Mouse (Mus musculus): ENCODE measurements around the gene Dhx34. TPM values are rescaled to one million over a fixed set of nuclear protein-coding genes. Genes with fewer than 3 reads are reported as not detected.
A peak's percentile ranks its signal among the peaks of the same experiment; 100 is the strongest.

The Dhx34 gene
- total RNA-seq, 4 experiments from 2014 or later, result 6.6 to 9.5 (median 8.0) TPM

DNA sequence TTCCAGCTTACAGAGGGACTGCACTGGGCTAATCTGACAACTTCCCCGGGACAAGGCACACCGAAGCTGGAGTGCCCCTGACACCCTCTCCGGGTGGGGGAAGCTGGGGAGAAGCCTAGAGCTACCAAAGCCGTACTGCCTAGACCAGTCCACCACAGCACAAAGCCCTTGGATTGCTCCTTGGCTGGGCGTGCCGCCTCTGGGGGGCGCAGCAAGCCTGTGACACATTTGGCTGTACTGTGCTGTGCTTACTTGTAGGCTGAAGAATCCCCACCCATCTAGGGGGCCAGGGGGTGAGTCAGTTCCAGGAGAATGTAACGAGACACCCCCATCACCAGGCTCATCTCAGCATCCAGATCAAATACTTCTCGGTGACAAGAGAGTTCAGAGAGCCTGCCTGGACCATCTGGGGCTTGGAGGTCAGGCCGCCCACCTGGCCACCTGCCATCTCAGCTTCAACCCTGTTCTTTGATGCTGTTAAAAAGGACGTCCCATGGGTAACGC is 10.9 kb downstream of the Dhx34 start:
- DNase-seq (ENCODE audit: low spot score), result no peak

DNA sequence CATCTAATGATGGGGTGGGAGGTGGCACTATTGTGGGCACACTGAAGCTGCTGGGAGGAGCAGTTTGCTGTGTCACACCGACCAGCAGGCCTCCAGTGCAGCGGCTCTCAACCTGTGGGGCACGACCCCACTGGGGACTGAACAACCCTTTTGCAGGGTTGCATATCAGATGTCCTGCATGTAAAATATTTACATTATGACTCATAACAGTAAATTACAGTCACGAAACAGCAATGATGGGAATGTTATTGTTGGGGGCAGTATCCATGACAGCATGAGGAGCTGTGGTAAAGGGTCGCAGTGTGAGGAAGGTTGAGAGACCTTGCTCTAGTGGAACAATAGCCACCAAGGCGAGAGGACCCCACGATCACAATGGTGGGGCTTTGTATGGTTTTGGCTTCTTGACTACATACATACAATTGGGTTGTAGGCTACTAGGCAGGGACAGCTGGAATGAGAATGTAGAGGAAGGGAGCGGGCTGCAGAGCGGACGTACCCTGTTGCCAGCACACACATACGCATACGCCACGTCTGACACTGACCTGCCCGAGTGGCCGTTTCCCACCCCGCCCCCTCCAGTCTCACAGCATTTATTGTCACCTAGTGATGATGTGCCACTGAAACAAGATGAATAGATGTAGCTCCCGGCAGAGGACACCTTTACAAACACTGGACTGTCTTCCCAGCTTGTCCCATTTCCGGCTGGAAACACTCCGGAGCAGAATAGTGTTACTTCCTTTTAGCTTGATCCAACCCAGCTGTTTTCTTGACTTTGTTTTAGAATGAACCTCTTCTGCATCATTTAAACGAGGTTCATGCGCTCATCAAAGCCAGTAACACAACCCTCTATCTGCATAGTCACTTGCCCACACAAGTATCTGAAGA is 12.8 kb downstream of the Dhx34 start:
- no peak for DNase-seq (ENCODE audit: low spot score)

DNA sequence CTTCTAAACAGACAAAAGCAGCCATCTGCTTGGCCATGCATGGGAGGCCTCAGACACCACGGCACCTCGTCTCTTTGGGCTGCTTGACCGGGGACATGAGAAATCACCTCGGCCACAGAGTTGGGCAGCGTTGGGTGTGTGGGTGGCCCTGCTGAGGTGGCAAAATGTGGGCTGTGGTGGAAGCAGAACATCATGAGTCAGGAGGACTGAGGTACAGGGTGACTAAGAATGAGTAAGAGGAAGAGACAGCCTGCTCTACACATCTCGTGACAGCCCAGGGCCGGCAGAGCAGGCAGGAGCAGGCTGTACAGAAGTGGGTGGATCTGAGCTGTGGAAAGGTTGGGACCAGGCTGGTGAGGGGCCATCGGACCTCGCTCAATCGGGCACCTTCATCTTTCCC is 14.3 kb downstream of the Dhx34 start:
- DNase-seq (ENCODE audit: low spot score), result peak; percentile 38

DNA sequence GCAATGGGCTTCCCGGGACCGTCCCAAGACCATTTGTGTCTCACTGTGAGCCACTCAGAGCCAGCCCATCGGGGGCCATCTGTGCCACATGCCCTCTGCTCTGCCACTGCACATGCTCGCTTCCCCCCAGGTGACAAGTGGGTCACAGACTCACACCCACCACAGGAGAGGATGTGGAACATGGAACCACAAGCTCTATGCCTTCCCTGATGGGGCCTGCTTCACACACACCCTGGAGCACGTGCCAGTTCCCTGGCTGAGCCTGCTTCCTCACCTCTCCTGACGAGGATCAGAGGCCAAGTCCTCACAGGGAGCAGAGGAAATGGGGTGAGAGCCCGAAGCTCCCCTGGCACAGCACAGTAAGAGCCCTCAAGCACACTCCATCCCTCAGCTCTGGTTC is 14.8 kb downstream of the Dhx34 start:
- DNase-seq (ENCODE audit: low spot score), result no peak

DNA sequence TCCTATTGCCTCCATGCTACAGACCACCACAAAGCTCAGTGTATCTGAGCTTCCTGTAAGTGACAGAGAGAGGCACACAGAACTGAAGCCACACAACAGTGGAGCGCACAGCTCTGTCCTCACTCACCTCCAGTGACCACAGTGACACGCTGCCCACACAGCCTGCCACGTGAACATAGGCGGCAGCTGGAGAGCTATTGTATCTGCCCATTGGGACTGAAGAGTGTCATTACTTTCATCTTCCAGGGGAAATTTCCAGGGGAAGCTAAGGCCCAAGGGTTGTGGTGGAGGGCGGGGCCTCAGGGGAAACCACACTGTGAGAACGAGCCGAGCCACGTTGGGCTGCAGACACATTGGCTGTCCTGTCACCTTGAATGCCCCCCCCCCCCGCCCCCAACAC is 17.0 kb downstream of the Dhx34 start:
- no peak for DNase-seq (ENCODE audit: low spot score)

DNA sequence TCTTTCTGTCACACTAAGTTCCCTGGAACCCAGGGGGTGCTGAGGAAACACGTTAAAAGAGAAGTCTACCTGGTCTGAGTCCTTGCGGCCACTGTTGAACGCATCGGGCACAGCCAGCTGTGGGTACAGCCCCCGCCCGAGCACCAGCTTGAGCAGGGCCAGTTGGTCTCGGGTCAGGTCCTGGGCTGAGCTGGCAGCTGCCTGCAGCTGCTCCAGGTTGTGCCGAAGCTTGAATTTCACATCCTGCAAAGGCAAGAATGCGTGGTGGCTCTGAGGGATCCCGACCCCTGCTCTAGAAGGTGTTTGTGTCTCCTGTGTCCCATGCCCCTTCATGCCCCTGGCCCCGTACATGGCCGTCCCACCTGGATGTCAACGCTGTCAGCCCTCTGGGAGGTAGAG is 18.3 kb downstream of the Dhx34 start:
- DNase-seq (ENCODE audit: low spot score), result no peak

DNA sequence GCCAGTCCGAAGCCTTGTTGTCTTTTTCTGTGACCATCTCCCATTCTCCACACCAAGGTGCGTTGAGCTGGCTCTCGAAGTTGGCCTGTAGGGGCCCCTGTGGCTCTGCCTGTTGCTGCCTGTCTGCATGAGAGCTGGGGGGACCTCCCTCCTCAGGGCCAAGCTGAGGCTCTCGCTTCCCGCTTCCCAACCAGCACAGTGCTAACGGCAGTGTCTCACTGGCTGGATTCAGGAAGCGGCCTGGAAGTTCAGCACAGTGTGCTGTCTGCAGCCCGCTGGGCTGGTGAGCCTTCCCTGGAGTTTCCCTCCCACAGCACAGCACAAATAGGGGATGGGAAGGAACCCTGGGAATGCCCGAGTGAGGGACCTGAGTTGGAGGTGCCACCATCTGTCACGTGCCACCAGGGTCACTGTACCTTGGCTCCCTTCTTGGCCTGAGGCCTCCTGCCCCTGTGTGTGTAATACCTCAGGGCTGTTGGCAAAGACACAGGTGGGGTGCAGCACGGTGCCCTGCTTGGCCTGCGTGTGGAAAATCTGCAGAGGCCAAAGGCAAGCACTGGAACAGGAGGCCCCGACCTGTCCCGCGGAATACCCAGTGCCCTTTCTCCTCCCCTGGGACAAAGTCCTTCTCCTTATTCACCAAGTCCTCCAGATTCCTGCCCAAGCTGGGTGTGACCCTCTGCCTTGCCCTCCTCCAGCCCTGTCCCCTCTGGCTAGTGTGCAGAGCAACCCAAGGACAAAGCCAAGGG is 18.9 kb downstream of the Dhx34 start:
- no peak for DNase-seq (ENCODE audit: low spot score)

DNA sequence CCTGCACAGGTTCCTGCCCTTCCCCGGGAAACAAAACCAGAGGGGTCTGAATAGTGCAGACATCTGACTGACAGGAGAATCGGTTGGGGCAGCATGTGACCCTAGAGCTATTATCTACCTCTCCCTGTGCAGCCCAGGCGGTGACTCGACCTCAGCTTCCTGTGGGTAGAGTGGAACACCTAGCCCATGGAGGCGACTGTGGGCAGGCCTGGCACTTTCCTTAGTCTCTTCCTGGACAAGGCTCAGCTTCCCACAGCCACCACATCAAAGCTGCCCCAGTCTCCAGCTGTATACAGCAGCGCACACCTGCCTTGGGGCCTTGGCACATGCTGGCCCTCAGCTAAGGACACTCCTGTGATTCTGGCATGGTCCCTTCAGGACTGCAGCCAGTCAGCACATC is 20.7 kb downstream of the Dhx34 start:
- no peak for DNase-seq (ENCODE audit: low spot score)

DNA sequence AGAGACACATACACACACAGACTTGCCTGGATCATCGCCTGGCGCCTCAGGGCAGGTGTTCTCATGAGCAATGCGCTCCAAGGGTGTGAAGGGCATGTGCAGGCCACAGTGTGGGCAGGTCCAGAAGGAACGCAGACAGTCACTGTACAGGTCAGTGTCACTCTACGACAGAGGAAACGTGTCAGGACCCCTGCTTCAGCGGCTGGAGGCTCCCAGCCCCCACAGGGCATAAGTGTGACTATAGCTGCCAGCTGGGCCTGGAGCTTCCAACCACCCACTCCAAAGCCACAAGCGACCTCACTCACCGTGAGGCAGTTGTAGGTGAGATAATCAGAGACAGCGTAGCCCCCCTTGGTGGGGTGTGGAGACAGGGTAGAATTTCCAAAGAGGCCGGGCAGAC is 23.3 kb downstream of the Dhx34 start:
- no peak for DNase-seq (ENCODE audit: low spot score)

DNA sequence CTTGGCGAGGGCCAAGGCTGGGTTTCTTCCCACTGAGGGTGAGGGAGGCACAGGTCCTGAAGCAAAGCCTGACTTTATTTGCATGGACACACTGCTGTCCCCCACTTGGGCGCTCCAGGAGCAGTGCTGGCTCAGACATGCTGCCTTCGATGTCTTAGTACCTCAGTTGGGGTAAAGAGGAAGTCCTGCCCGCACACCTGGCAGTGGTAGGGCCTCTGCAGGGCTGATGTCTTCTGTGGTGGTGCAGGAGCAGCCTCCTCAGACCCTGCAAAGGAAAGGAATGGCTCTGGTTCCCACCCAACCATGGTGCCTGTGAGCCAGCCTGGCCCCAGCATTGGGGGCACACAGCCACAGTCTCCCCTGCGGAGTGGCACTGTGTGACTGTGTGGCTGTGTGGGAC is 24.7 kb downstream of the Dhx34 start:
- no peak for DNase-seq (ENCODE audit: low spot score)

DNA sequence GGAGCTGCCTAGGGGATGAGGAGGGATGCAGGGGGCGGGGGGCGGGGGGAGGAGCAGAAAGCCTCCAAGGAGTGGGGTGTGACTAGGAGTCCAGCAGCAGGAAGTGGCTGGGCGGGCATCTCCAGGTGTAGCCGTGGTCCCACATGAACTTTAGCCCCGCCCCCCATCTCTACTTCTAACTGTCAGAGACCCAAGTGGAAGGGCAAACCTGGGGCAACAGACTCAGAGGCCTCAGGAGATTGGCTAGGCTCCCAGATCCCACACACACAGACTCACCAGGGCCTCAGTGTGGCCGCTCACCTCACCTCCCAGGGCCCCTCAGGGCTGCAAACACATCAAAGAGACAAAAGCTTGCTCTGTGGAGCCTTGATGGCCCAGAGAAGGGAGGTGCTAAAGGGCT is 25.2 kb downstream of the Dhx34 start:
- no peak for DNase-seq (ENCODE audit: low spot score)

DNA sequence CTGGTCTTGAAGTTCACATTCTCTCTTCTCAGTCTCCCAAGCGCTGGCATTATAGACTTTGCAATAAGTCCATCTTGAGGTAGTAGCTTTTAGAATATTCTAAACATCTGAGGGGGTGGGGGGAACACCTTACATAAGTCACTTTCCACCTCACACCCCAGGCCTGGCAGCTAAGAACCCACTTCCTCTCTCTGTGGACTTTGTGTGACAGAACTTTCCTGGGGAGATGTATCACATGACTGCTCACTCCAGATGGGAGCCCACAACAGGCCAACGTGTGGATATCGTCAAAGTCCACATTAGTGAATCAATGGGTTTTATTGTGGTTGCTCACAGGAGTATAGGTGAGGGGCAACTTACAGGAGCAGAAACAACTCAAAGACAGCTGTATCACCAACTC is 28.1 kb downstream of the Dhx34 start:
- DNase-seq (ENCODE audit: low spot score), result no peak

DNA sequence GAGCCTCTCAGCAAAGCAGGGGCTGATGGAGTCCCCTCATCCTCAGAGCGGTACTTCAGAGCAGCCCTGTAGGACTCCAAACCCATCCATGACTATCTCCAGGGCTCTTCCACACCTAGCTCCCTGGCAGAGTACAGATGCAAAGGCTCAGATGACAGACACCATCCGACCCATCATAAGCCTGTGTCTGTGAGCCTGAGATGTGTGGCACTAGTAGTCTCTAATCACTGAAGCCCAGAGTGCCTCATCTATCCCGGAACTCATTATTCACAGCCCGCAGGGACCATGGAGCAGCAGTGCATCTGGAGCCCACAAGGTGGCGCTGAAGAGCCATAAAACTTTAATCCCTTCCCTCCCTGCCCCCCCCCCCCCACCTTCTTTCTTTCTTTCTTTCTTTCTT is 29.5 kb downstream of the Dhx34 start:
- DNase-seq (ENCODE audit: low spot score), result peak; percentile 72

DNA sequence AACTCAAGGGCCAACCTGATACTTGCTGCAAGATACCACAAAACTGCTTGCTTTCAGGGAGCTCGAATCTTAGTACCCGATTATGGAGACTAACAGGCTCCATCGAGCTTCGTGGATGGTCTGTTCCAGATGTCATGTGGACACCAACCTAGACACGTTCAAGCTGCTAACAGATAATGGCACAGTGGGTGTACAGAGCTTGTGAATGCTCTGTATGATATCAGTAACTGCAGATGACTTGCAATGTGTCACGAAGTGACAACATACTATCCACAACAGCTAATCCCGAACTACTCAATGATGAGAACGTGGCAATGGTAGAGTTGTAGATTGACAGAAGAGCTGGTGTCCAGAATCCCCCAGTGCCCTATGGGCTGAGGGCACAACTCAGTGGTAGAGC is 34.3 kb downstream of the Dhx34 start:
- no peak for DNase-seq (ENCODE audit: low spot score)

DNA sequence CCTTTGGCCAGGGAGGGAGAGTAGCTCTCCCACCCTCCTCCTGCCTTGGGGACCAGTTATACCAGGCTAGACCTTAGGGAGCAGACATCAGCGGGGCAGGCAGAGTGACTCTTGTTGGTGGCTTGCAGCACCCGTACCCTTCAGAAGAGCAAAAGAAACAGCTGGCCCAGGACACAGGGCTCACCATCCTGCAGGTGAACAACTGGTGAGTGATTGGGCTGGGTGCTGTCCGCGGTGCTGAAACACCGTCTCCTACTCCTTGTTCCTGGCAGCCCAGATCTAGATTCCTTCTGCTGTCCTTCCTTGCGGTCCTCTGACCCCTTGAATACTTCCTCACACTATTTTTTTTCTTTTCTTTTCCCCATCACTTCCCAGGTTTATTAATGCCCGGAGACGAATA is 38.2 kb downstream of the Dhx34 start:
- no peak for DNase-seq (ENCODE audit: low spot score)

DNA sequence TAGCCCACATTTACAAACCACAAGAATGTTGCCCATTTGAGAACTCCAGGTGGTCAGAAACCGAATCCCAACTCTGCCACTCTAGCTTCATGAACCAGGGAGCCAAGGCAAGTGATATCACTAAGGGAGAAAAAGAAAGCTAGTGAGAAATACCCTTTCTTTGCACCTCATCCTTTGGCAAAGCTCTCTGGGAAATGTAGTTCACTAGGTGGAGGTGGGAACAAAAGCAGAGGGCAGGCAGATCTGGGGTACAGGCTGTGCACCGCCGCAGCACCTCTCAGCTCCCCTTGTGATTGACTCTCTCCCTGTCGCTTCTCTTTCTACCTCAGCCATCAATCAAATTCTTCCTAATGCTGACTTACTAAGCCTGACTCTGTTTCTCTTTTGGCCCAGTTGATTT is 43.7 kb downstream of the Dhx34 start:
- DNase-seq (ENCODE audit: low spot score), result no peak

DNA sequence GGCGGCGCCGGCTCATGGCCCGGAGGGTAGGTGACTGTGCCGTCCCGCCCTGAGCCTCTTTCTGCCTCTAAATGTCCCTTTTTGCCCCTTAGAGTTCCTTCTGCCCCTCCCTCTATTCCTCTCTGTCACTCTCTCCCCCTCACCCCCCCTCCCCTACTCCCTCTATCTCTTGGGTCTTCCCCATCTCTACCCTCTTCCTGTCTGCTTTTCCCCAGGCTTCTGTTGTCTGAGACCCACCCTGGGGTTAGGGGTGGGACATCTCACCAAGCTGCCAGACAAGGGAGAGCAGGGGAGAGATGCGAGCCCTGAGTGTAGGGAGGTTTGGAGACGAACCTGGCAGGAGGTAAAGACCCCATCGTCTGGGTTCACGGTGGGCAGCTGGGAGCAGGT is 46.3 kb downstream of the Dhx34 start:
- no peak for DNase-seq (ENCODE audit: low spot score)

DNA sequence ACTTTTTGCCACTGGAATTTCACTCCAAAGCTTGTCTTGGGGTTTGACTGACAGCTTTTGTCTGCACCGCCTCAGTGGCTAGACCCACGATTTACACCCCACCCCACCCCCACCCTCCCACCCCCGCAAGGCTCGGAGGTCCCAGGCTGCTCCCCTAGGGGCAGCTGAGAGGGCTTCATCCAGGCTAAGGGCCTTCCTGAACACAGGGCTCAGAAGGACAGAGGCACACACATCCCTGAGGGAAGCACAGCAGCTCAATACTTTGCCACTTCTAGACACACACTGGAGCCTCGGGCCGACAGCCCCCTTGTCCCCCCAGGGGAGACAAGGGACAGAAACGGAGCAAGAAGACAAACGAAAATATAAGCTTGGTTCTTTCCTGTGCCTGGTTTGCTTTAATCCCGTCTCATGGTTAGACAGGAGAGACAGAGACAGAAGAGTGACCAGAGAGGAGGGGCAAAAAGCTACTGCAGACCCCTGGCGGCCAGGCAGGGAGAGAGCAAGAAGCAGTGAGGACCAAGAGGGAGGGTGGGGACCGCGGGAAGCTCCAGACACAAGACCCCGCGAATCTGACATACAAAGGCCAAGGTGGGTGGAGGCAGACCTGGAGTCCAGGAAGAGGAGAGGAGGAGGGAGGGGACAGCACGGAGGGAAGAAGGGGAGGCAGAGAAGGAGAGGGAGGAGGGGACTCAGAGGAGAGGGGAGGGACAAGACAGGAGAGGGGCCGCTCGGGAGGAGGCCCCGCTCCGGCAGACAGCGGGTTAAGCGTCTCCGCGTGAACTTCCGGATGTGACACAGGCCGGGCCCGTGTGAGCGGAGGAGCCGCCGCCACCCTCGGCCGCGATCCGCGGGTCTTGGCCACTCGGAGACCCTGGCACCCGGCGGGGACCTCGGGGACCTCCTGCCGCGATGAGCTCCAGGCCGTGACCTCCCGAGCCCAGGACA is 47.0 kb downstream of the Dhx34 start, which contains the start of gene Meis3:
TSS of gene Meis3 (plus strand) at position 494 of the 945 bp plus-strand sequence.
- DNase-seq (ENCODE audit: low spot score), result peak; percentile 25

DNA sequence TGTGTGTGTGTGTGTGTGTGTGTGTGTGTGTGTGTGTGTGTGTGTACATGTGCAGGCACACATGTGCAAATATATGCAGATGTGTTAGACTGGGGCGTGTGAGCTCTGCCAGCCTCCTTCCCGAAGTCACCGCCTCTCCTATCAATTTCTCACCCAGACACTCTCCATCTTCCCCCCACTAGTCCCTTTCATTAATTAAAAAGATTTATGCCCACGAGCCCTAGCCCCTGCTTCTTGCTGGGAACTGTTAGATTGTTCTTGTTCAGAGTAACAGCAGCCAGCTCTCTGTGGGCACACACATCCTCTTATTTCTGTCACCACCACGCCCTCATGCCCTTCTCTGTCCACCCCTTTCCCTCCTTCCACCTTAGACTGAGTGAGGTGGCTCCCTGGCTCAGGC is 48.7 kb downstream of the Dhx34 start:
- no peak for DNase-seq (ENCODE audit: low spot score)

DNA sequence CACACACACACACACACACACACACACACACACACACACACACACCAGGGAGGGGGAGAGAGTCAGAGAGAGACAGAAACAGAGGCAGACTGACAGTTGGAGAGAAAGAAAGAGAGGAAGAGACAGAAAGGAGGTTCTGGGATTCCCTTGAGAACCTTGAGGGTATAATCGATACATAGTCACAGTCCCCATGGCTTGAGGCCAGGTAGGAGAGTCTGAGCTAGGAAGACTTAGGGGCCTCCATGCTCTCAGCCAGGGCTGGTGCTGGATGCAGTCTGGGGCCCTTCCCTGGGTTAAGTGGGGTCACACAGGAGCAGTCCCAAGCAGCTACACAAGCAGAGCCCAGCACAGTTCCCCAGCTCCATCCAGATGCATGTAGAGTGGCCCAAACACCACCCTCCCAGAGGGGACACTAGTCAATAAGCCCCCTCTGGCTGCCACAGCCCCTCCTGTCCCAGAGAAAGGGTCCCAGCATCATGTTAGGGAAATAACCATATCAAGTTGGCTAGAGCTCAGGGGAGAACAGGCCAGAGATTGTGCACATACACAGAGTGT is 49.2 kb downstream of the Dhx34 start:
- DNase-seq (ENCODE audit: low spot score), result no peak

DNA sequence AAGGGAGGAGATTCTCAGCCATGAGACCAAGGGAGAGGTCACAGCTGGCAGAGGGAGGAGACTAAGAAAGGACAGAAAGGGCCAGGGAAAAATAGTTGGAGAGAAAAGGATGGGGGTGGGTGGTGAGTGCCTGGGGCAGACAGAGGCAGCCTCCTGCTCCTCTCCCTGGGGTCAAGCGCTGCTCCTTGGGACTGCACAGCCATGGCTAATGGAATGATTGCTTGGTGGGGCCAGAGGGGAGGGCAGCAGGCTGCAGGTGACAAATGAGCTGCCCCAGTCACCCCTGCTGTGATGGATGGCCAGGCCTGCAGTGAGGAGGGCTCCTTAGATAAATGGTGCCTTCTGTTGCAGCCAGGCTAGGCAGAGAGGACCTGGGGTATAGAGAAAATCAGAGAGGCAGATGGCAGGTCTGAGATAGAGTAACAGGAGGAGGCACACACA is 49.7 kb downstream of the Dhx34 start:
- DNase-seq (ENCODE audit: low spot score), result no peak
